Mouse (Mus musculus) limb, embryonic 10.5 days (tissue): Measurements from ENCODE around the gene Fgfr2. TPM values are rescaled to one million over a fixed set of nuclear protein-coding genes. Genes with fewer than 3 reads are reported as not detected.
A peak's percentile ranks its signal among the peaks of the same experiment; 100 is the strongest.

Experiments used
- DNase-seq: peaks from one replicate; pipeline ENCODE4 v3.0.0-alpha.2; 2017; ENCODE audit warnings: low spot score
- H3K27ac ChIP-seq: fragments of 300-500 bp; sonication (generic); 2 replicates; pipeline ENCODE4 v1.5.1; 2016; ENCODE audit warnings: mild to moderate bottlenecking
- H3K27me3 ChIP-seq: fragments of 300-500 bp; sonication (generic); 2 replicates; pipeline ENCODE4 v1.6.1; 2016; ENCODE audit warnings: low read depth, mild to moderate bottlenecking; ENCODE audit not compliant: poor library complexity, severe bottlenecking
- H3K36me3 ChIP-seq: fragments of 300-500 bp; sonication (generic); 2 replicates; pipeline ENCODE4 v1.6.1; 2016; ENCODE audit warnings: mild to moderate bottlenecking, moderate library complexity
- H3K4me1 ChIP-seq: fragments of 300-500 bp; sonication (generic); 2 replicates; pipeline ENCODE4 v1.6.1; 2016
- H3K4me3 ChIP-seq: fragments of 300-500 bp; sonication (generic); 2 replicates; pipeline ENCODE4 v1.5.1; 2016; ENCODE audit warnings: mild to moderate bottlenecking, moderate library complexity
- H3K9me3 ChIP-seq: fragments of 300-500 bp; sonication (generic); replicated peaks from 2 replicates; pipeline ENCODE4 v1.6.1; 2016; ENCODE audit warnings: mild to moderate bottlenecking
- WGBS: fragments of 180-500 bp; shearing (Covaris S2); methylation state at CpG from one replicate; pipeline ENCODE4 v1.1.7; 2016; 5-methylcytosine and 5-hydroxymethylcytosine counted together
- polyA plus RNA-seq: library from polyadenylated mRNA; unstranded; fragments of >200 nt; fragmentation: Nextera tagmentation; extraction: Ambion mirVana; gene quantifications from 2 replicates; pipeline ENCODE4 v1.2.1, GENCODE M21; 2016

Fgfr2 gene
- polyA plus RNA-seq, 1 experiment from 2014 or later = 64.4 TPM

DNA sequence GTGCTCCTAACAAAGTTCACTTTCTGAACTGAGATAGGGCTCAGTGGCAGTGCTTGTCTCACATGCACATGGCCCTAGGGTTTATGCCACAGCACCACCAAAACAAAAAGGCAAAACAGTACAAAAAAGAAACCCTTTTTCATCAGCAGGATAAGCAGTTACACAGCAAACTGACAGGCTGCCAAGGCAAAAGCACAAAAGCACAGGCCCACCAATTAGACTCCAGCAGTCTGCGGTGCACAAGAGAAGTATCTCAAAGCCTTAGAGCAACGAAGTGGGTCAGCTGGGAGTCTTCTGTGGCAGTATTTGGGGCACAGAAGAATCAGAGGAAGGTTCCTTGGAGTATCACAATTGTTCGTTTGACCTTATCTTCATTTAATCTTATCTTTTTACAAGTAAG lies 302.5 kb downstream of the Fgfr2 start:
- Histone ChIP-seq H3K27ac (no peak overlapping the region), H3K36me3 (peaks cover 20% of the 10 kb centered on the region), H3K27me3 (no peaks in the 10 kb centered on the region), H3K4me1 (peaks cover 12% of the 10 kb centered on the region), H3K4me3 (no peak overlapping the region), H3K9me3 (no peaks in the 10 kb centered on the region)
- no peak for DNase-seq
- WGBS = 85% methylated on average over 3 of the region's 3 CpGs

DNA sequence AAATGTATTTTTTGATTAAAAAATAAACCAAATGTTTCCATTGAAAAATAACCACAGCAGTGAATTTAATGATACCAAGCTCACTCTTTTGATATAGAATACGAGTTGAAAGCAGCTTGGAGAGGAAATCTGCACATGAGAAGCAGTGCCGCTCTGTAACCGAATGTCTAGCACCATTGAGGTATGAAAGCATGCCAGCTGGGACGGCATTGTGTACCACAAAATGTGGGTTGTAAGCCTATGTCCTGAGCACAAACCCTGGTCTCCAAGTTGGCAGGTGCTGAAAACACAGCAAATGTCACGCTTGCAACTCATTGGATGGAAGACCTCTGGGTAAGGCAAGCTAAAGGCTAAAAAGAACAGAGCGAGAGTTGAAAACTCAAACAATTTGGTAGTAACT lies 306.1 kb downstream of the Fgfr2 start:
- peaks cover 44% of the 10 kb centered on the region for H3K4me1 ChIP-seq
- H3K4me3 ChIP-seq = no peak overlapping the region
- H3K27me3 ChIP-seq = no peaks in the 10 kb centered on the region
- WGBS = 91% methylated on average over 6 of the region's 6 CpGs
- DNase-seq = no peak
- no peak overlapping the region for H3K27ac ChIP-seq
- no peaks in the 10 kb centered on the region for H3K9me3 ChIP-seq
- peaks cover 6% of the 10 kb centered on the region for H3K36me3 ChIP-seq

DNA sequence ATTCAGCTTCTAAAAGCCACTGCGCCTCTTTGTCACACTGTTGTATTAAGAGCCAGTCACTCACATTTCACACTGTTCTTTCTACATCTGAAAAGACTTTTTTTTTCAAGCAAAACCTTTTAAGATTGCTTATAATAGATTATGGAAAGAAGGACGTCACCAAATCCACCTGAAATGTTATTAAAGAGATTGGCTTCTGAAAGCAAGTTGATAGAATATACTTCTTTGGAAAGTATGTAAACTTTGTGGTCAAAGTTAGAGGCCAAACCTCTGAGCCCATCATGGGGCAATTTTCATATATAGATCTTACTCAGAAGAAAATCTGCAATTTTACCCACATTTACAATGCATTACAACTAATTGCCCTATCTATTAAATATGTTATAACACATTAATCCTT lies 306.6 kb downstream of the Fgfr2 start:
- peaks cover 6% of the 10 kb centered on the region for H3K36me3 ChIP-seq
- DNase-seq = no peak
- H3K27me3 ChIP-seq = no peaks in the 10 kb centered on the region
- no peak overlapping the region for H3K27ac ChIP-seq
- WGBS = 85% methylated on average over 2 of the region's 2 CpGs
- H3K9me3 ChIP-seq = no peaks in the 10 kb centered on the region
- H3K4me3 ChIP-seq = no peak overlapping the region
- peaks cover 49% of the 10 kb centered on the region for H3K4me1 ChIP-seq

DNA sequence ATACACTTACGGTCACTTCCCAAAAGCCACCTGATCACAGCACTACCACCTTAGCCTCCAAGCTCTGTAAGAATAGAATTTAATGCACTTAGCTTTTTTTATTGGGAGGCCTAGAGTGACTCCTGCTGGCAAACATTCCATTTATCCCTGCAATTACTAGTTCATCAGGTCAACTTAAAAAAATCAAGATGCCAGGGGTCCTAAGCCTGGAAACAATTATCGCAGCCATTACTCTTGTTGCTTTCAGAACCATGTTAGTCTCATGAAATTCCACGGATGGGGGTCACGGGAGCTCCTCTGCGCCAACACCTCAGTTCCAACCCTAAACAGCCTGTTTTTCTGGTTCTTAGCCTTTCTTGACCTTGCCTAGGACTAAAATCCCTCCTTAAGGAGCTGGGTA lies 308.1 kb downstream of the Fgfr2 start:
- Histone ChIP-seq H3K27me3 (no peaks in the 10 kb centered on the region), H3K4me3 (peak overlapping the region; percentile 17; the same call in 1 of the 2 replicates), H3K9me3 (no peaks in the 10 kb centered on the region), H3K27ac (peak overlapping the region; percentile 70), H3K36me3 (0 out of 2 replicates have a peak, but pooled peaks cover under 1% of the 10 kb centered on the region), H3K4me1 (peaks cover 63% of the 10 kb centered on the region)
- peak; percentile 64 for DNase-seq
- WGBS = 20% methylated on average over 5 of the region's 5 CpGs

DNA sequence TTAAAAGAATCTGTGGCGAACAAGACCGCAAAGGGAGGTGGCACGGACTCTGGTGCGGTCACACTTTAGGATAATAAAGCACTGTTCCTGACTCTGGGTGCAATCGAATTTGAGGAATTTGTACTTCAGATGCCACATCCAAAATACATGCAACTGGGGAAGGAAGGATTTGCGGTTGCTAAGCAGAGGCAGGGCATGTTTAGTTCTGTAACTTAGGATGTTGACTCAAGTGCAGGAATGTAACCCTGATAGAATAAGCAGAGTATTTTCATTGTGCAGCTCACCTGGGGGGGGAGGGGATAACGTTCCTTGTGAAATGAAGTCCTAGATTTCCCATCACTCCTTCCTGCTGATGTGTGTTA lies 309.1 kb downstream of the Fgfr2 start:
- DNase-seq = no peak
- H3K4me3 ChIP-seq = peak overlapping the region; percentile 70
- H3K27me3 ChIP-seq = no peaks in the 10 kb centered on the region
- 1% methylated on average over 7 of the region's 7 CpGs for WGBS
- no peaks in the 10 kb centered on the region for H3K9me3 ChIP-seq
- H3K4me1 ChIP-seq = peaks cover 73% of the 10 kb centered on the region
- peak overlapping the region; percentile 97 for H3K27ac ChIP-seq
- no peaks in the 10 kb centered on the region for H3K36me3 ChIP-seq

DNA sequence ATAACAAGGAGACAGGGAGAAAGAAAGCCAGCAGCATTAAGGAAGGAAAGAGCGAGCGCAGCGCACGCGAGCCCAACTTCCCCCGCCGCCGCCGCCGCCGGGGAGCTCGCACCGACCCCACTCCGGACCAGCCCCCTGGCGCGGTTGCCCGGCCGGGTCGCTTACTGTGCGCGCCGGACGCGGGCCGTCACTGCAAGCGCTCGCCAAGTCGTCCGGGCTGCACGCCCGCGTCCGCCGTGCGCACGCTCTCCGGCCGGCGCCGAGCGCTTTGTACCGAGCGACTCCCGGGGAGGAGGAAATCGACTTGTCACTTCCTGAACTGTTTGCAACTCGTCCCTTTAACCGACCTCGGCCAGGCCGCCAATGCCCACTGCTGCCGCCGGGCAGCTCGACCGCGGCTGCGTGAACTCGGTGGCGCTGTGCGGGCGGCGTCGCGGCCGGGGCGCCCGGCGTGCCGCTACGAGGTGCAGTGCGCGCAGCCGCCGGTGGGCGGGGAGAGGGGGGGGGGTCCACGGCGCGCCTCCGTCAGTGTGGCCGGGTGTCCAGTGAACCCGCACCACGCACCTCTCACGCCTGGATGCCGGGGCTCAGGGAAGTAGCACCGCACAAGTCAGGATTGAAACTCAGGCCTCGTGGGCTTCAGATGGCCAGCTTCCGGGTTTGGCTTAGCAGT lies 309.6 kb downstream of the Fgfr2 start, which contains the start of gene Fam53b:
Fam53b (minus strand) TSS at position 471 of the 673 bp plus-strand sequence.
- under 1% methylated on average over 85 of the region's 85 CpGs for WGBS
- Histone ChIP-seq H3K36me3 (no peaks in the 10 kb centered on the region), H3K27me3 (no peaks in the 10 kb centered on the region), H3K27ac (peak within 1 kb of the TSS; percentile 97), H3K9me3 (no peaks in the 10 kb centered on the region), H3K4me1 (peaks cover 79% of the 10 kb centered on the region), H3K4me3 (peak within 1 kb of the TSS; percentile 70)
- peak; percentile 85 for DNase-seq

DNA sequence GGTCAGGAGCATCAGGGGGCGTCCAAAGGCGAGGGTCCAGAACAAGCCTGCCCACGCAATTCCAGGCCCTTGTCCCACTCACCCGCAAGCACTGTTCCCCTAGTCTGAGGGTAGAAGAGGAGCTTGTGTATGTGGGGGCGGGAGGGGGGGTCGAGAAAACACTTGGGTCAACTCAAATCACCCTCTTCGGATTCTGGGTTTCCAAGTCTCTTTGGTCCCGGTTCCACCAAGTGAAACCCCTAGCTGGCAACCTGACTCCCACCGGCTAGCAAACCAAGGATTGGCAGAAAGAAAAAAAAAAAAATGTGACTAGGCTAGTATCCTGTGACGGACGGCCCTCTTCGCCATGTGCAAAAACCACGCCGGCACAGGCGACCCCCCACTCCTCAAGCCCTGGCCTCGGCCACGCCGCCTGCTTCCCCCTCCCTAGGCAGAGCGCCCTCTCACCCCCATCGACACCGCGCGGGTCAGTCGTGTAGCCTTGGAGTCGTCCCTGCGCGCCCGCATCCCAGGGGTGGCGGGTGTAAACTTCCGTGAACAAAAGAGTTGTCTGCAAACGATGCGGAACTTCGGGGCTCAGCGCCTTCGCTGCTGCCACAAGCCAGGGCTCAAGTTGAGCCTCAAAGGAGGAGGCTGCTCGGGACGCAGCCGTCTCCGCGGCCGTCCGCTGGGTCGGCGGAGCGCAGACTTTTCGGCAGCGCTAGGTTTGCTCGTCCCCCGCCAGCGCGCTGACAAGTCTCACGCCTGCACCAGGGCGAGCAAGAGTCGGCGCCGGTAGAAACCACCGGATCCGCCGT lies 310.3 kb downstream of the Fgfr2 start:
- peaks cover 86% of the 10 kb centered on the region for H3K4me1 ChIP-seq
- no peaks in the 10 kb centered on the region for H3K36me3 ChIP-seq
- no peaks in the 10 kb centered on the region for H3K27me3 ChIP-seq
- H3K27ac ChIP-seq = peak overlapping the region; percentile 97
- WGBS = under 1% methylated on average over 57 of the region's 59 CpGs
- DNase-seq = peak; percentile 78
- H3K9me3 ChIP-seq = no peaks in the 10 kb centered on the region
- H3K4me3 ChIP-seq = peak overlapping the region; percentile 70

DNA sequence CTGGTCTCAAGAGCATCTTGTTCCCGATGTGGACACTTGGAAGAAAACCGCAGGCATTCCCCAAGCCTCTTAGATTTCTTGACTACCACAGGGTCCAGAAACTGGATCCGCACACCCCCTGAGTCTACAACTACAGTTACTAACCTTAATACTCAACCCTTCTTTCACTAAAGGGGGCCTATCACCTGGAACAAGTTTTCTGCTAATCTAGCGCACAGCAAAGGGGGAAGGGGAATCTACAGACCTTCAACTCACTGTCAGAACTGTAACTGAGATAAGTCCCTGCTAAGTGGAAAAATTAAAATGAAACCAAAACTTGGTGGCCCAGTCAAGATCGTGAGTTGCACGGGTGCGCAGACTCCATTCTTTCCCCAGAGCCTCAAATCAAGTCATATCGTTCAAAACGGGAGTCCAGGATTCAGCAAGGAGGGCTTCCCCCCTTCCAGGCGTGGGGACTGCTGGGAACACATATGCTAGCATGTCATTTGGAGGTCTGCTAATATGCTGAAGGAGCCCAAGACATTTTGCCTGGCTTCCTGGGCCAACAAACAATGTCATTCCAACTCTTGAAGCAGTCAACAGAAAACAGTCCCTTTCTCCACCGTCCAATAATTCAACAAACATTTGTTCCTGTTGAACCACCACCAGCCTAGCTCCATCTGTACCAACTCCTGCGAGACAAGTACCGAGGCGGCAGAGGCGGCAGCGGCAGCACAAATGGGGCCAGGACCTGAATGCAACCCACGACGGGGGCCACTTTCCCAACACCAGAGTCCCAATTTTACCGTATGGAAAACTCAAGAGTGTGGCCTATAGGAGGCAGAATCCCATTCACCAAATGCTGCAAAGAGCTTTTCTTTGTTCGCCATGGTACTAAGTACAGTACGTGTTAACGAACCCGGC lies 311.2 kb downstream of the Fgfr2 start:
- H3K27ac ChIP-seq = peak overlapping the region; percentile 97
- H3K9me3 ChIP-seq = no peaks in the 10 kb centered on the region
- peaks cover 94% of the 10 kb centered on the region for H3K4me1 ChIP-seq
- no peaks in the 10 kb centered on the region for H3K27me3 ChIP-seq
- WGBS = 13% methylated on average over 23 of the region's 23 CpGs
- no peaks in the 10 kb centered on the region for H3K36me3 ChIP-seq
- peak overlapping the region; percentile 70 for H3K4me3 ChIP-seq
- peak; percentile 68 for DNase-seq

DNA sequence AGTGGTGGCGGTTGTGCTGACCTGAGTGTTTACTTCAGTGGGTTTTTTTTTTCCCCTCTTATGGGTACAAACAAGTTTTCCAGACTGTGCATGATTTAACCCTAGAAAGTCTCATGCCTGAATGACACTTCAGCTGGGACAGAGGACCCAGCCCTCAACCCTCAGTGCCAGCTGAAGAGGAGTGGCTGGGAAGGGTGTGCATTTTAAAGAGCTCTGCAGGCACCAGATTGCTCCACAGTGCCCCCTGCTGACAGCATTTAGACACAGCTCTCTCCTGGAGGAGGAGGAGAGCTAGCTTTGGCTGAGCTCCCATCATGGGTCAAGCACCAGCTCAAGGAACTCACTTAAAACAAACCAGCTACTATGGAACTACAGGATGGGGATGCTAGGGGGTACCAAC lies 312.3 kb downstream of the Fgfr2 start:
- no peaks in the 10 kb centered on the region for H3K27me3 ChIP-seq
- 36% methylated on average over 1 of the region's 1 CpGs for whole genome bisulfite sequencing
- no peaks in the 10 kb centered on the region for H3K9me3 ChIP-seq
- H3K36me3 ChIP-seq = peaks cover 2% of the 10 kb centered on the region; the same call in 1 of the 2 replicates
- peaks cover 93% of the 10 kb centered on the region for H3K4me1 ChIP-seq
- peak overlapping the region; percentile 70; the same call in 1 of the 2 replicates for H3K4me3 ChIP-seq
- H3K27ac ChIP-seq = peak overlapping the region; percentile 67; the same call in 1 of the 2 replicates
- peak; percentile 93 for DNase-seq

DNA sequence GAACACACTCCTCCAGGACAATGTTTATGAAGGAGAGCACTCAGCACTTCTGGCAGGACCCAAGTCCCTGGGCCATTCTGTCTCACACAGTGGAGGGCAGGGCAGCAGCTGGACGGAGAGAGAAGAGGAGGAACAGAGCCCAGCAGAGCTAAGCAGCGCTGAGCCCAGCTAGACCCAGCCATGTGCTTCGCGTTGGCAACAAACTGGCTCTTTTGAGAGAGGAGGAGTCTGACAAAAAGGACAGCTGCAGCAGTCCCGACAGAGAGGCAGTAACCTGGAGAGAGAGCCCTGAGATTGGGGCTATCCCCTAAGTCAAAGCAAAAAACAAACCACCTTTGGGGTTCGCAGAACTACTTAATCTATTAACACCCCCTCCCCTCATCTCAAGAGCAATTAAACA lies 312.8 kb downstream of the Fgfr2 start:
- DNase-seq = peak; percentile 49
- Histone ChIP-seq H3K4me1 (peaks cover 88% of the 10 kb centered on the region), H3K36me3 (peaks cover 2% of the 10 kb centered on the region; the same call in 1 of the 2 replicates), H3K9me3 (no peaks in the 10 kb centered on the region), H3K4me3 (peak overlapping the region; percentile 17; the same call in 1 of the 2 replicates), H3K27ac (peak overlapping the region; percentile 56; the same call in 1 of the 2 replicates), H3K27me3 (no peaks in the 10 kb centered on the region)
- 8% methylated on average over 6 of the region's 6 CpGs for WGBS

DNA sequence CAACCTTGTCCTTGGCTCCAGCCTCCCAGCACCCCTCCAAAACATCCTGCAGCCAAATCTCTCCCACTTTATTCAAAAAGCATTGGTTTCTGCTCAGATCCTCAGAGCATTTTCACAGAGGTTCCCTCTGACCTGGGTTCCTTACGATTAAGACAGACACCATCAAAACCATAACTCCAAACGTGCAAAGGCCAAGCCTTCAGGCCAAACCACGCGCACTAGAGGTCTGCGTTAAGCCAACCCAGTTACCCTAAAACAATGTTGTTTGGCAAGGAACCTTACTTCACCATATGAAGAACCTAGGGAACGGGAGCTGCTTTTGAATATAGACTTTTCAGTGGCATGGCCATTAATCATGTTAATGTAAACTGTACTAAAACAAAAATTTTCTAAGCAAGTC lies 313.4 kb downstream of the Fgfr2 start:
- DNase-seq = no peak
- Histone ChIP-seq H3K4me1 (peaks cover 84% of the 10 kb centered on the region), H3K4me3 (peak overlapping the region; percentile 38), H3K9me3 (no peaks in the 10 kb centered on the region), H3K27ac (peak overlapping the region; percentile 84), H3K27me3 (no peaks in the 10 kb centered on the region), H3K36me3 (peaks cover 2% of the 10 kb centered on the region; the same call in 1 of the 2 replicates)
- WGBS = 23% methylated on average over 6 of the region's 6 CpGs

DNA sequence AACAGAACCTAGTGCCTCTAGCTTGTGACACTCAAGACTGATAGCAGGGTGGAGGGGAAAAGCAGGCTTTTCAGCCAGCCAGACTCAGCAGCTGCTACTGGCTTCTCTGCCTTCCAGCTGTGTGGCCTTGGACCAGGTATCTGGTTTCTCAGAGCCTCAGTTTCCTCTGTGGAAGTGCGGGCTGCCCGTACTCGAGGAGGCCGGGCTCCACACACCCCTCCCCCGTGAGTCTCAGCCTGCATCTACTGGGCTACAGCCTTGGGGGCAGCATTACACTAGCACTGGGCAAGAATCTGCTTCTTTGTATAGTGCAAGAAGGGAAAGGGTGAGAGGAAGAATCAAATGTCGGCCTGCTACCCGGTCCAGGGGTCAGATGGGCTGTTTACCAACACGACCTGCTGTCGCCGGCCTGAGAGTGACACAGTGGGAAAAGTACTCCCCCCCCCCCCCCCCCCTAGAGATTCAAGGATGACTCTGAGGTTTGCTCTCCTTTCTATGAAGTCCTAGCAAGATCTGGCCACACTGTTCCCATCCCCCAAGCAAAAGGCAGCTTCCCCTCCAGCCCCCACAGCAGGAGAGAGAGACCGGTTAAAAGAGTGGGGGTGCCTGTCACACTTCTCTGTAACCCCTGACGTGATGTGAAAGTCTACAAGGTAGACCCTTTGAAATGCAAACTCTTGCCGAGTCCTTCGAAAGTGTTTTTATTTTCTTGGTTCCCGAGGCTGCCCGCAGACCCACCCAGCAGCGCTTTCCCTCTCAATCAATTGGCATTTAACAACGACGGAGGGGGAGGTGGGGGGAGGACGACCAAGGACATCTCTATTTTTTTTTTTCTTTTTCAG lies 314.1 kb downstream of the Fgfr2 start:
- DNase-seq = peak; percentile 59
- peak overlapping the region; percentile 84 for H3K27ac ChIP-seq
- H3K4me1 ChIP-seq = peaks cover 82% of the 10 kb centered on the region
- peaks cover 2% of the 10 kb centered on the region; the same call in 1 of the 2 replicates for H3K36me3 ChIP-seq
- no peaks in the 10 kb centered on the region for H3K27me3 ChIP-seq
- 1% methylated on average over 20 of the region's 20 CpGs for WGBS
- H3K9me3 ChIP-seq = no peaks in the 10 kb centered on the region
- peak overlapping the region; percentile 38 for H3K4me3 ChIP-seq
